In genomic region chr4:154907833-154908232, GRCm38 (mm10) we compare ENCODE assay signal across 8 mouse cellular contexts. TPM values are rescaled to one million over a fixed set of nuclear protein-coding genes. Genes with fewer than 3 reads are reported as not detected.
DNase-seq lines count a peak whose midpoint lies in the region; ATAC-seq lines count a peak whose summit lies in the region.

No protein-coding gene starts in this region.

- 0 out of 2 replicates have a peak, but pooled peaks have one; percentile 45 for ATAC-seq in embryonic facial prominence, embryonic 11.5 days (replicated peaks; ENCODE audit: insufficient number of reproducible peaks, low FRiP score, low TSS enrichment, low read depth)
- 0 out of 2 replicates have a peak, but pooled peaks have one; percentile 67 for ATAC-seq in heart, embryonic 12.5 days (ENCODE audit: insufficient number of reproducible peaks, low FRiP score)
- ATAC-seq in kidney, embryonic 15.5 days (replicated peaks; ENCODE audit: low FRiP score): 0 out of 2 replicates have a peak, but pooled peaks have one; percentile 44
- no peak for ATAC-seq in limb, embryonic 15.5 days (ENCODE audit: insufficient number of reproducible peaks, low FRiP score, low TSS enrichment, low read depth)
- peak; percentile 50; the same call in 1 of the 2 replicates for ATAC-seq in midbrain, embryonic 16.5 days

- no peak overlapping the region; the same call in 1 of the 2 replicates for H3K4me2 ChIP-seq in embryonic facial prominence, embryonic 11.5 days (ENCODE audit: low read depth, low read length)
- peak overlapping the region; percentile 27; the same call in 1 of the 2 replicates for H3K4me2 ChIP-seq in heart, embryonic 12.5 days
- peak overlapping the region; percentile 31 for H3K4me2 ChIP-seq in kidney, embryonic 15.5 days
- peak overlapping the region; percentile 8; the same call in 1 of the 2 replicates for H3K4me2 ChIP-seq in limb, embryonic 15.5 days
- H3K4me2 ChIP-seq in midbrain, embryonic 16.5 days (ENCODE audit: low read length): peak overlapping the region; percentile 2; the same call in 1 of the 2 replicates

- no peaks in the 10 kb centered on the region for H3K27me3 ChIP-seq in embryonic facial prominence, embryonic 11.5 days (ENCODE audit: control insufficient read depth, insufficient read depth, low read length)
- peaks cover 4% of the 10 kb centered on the region; the same call in 1 of the 2 replicates for H3K27me3 ChIP-seq in heart, embryonic 12.5 days (replicated peaks)
- H3K27me3 ChIP-seq in kidney, embryonic 15.5 days: no peaks in the 10 kb centered on the region
- no peaks in the 10 kb centered on the region for H3K27me3 ChIP-seq in limb, embryonic 15.5 days
- no peaks in the 10 kb centered on the region for H3K27me3 ChIP-seq in midbrain, embryonic 16.5 days (ENCODE audit: control insufficient read depth, insufficient read depth, low read depth, low read length)
- H3K27me3 ChIP-seq in splenic B cell, adult 2 months (ENCODE audit: control insufficient read depth, insufficient read depth, low read length, poor library complexity, severe bottlenecking): no peaks in the 10 kb centered on the region

- peak overlapping the region; percentile 0; the same call in 1 of the 2 replicates for H3K9ac ChIP-seq in embryonic facial prominence, embryonic 11.5 days (replicated peaks; ENCODE audit: low read length)
- no peak overlapping the region for H3K9ac ChIP-seq in heart, embryonic 12.5 days
- H3K9ac ChIP-seq in kidney, embryonic 15.5 days: 0 out of 2 replicates have a peak overlapping the region, but pooled peaks have one; percentile 23
- H3K9ac ChIP-seq in limb, embryonic 15.5 days: no peak overlapping the region
- 0 out of 2 replicates have a peak overlapping the region, but pooled peaks have one; percentile 38 for H3K9ac ChIP-seq in midbrain, embryonic 16.5 days (ENCODE audit: low read depth, low read length)

- 40% methylated on average over 17 of the region's 17 CpGs for WGBS in embryonic facial prominence, embryonic 11.5 days
- 44% methylated on average over 17 of the region's 17 CpGs for WGBS in heart, embryonic 12.5 days
- 40% methylated on average over 17 of the region's 17 CpGs for WGBS in kidney, embryonic 15.5 days
- 46% methylated on average over 17 of the region's 17 CpGs for WGBS in limb, embryonic 15.5 days
- 45% methylated on average over 17 of the region's 17 CpGs for WGBS in midbrain, embryonic 16.5 days

- H3K4me3 ChIP-seq in embryonic facial prominence, embryonic 11.5 days (ENCODE audit: low read depth, low read length): no peak overlapping the region
- H3K4me3 ChIP-seq in heart, embryonic 12.5 days: no peak overlapping the region
- H3K4me3 ChIP-seq in kidney, embryonic 15.5 days (replicated peaks): 0 out of 2 replicates have a peak overlapping the region, but pooled peaks have one; percentile 6
- H3K4me3 ChIP-seq in limb, embryonic 15.5 days: no peak overlapping the region
- no peak overlapping the region for H3K4me3 ChIP-seq in midbrain, embryonic 16.5 days (ENCODE audit: low read depth, low read length)

- H3K27ac ChIP-seq in embryonic facial prominence, embryonic 11.5 days (replicated peaks; ENCODE audit: low read depth, low read length): no peak overlapping the region
- H3K27ac ChIP-seq in heart, embryonic 12.5 days (ENCODE audit: poor library complexity, severe bottlenecking): no peak overlapping the region
- 0 out of 2 replicates have a peak overlapping the region, but pooled peaks have one; percentile 18 for H3K27ac ChIP-seq in kidney, embryonic 15.5 days
- no peak overlapping the region for H3K27ac ChIP-seq in limb, embryonic 15.5 days
- no peak overlapping the region for H3K27ac ChIP-seq in midbrain, embryonic 16.5 days (ENCODE audit: low read length)

- no peaks in the 10 kb centered on the region for H3K4me1 ChIP-seq in embryonic facial prominence, embryonic 11.5 days (ENCODE audit: control insufficient read depth, insufficient read depth, low read length)
- peaks cover 21% of the 10 kb centered on the region for H3K4me1 ChIP-seq in heart, embryonic 12.5 days (replicated peaks)
- peaks cover 23% of the 10 kb centered on the region for H3K4me1 ChIP-seq in kidney, embryonic 15.5 days
- peaks cover 14% of the 10 kb centered on the region for H3K4me1 ChIP-seq in limb, embryonic 15.5 days
- H3K4me1 ChIP-seq in midbrain, embryonic 16.5 days (ENCODE audit: control insufficient read depth, insufficient read depth, low read length): no peaks in the 10 kb centered on the region

- H3K36me3 ChIP-seq in embryonic facial prominence, embryonic 11.5 days (replicated peaks; ENCODE audit: control insufficient read depth, insufficient read depth, low read depth, low read length): no peaks in the 10 kb centered on the region
- no peaks in the 10 kb centered on the region for H3K36me3 ChIP-seq in heart, embryonic 12.5 days
- no peaks in the 10 kb centered on the region for H3K36me3 ChIP-seq in kidney, embryonic 15.5 days
- H3K36me3 ChIP-seq in limb, embryonic 15.5 days: no peaks in the 10 kb centered on the region
- no peaks in the 10 kb centered on the region for H3K36me3 ChIP-seq in midbrain, embryonic 16.5 days (ENCODE audit: control insufficient read depth, insufficient read depth, low read length)
- H3K36me3 ChIP-seq in splenic B cell, adult 2 months (ENCODE audit: control insufficient read depth, insufficient read depth, low read length, poor library complexity, severe bottlenecking): no peaks in the 10 kb centered on the region

- peak; percentile 90 for DNase-seq in CD4-positive, CD25-positive, alpha-beta regulatory T cell, adult 2 months (ENCODE audit: low read depth, low spot score)
- peak; percentile 67 for DNase-seq in adrenal gland, postnatal 25 days
- peak; percentile 87 for DNase-seq in embryonic facial prominence, embryonic 11.5 days (ENCODE audit: low spot score)
- peak; percentile 79 for DNase-seq in splenic B cell, adult 2 months (ENCODE audit: low read depth, low spot score)

- no peaks in the 10 kb centered on the region for H3K9me3 ChIP-seq in embryonic facial prominence, embryonic 11.5 days (replicated peaks; ENCODE audit: control insufficient read depth, low read length)
- no peaks in the 10 kb centered on the region for H3K9me3 ChIP-seq in heart, embryonic 12.5 days (replicated peaks)
- no peaks in the 10 kb centered on the region for H3K9me3 ChIP-seq in kidney, embryonic 15.5 days (replicated peaks)
- no peaks in the 10 kb centered on the region for H3K9me3 ChIP-seq in limb, embryonic 15.5 days
- H3K9me3 ChIP-seq in midbrain, embryonic 16.5 days (replicated peaks; ENCODE audit: control insufficient read depth, low read length, poor library complexity, severe bottlenecking): no peaks in the 10 kb centered on the region

RNA-seq across cellular contexts. Expression of gene Fam213b, which starts 8.9 kb away (rescaled TPM):
- 126 and 172 TPM in 2 replicates for total RNA-seq in adrenal gland, postnatal 25 days (2021)
- polyA plus RNA-seq in embryonic facial prominence, embryonic 11.5 days (2014; fragmentation: Nextera tagmentation; extraction: Ambion mirVana): 45.7 and 46.9 TPM in 2 replicates
- 35.8 and 38.5 TPM in 2 replicates for polyA plus RNA-seq in heart, embryonic 12.5 days (2016; fragmentation: Nextera tagmentation; extraction: Ambion mirVana)
- polyA plus RNA-seq in kidney, embryonic 15.5 days (2015; fragmentation: Nextera tagmentation; extraction: Ambion mirVana): 34.1 and 40.6 TPM in 2 replicates
- 57.3 and 65.5 TPM in 2 replicates for polyA plus RNA-seq in limb, embryonic 15.5 days (2015; fragmentation: Nextera tagmentation; extraction: Ambion mirVana)
- 59.3 and 64.5 TPM in 2 replicates for polyA plus RNA-seq in midbrain, embryonic 16.5 days (2015; fragmentation: Nextera tagmentation; extraction: Ambion mirVana)

RNA-seq across cellular contexts. Expression of gene Tnfrsf14, which starts 20.5 kb away (rescaled TPM):
- 2.1 and 5.9 TPM in 2 replicates for total RNA-seq in adrenal gland, postnatal 25 days (2021)
- polyA plus RNA-seq in embryonic facial prominence, embryonic 11.5 days (2014; fragmentation: Nextera tagmentation; extraction: Ambion mirVana): 0.35 and 0.71 TPM in 2 replicates
- 1.8 and 2.9 TPM in 2 replicates for polyA plus RNA-seq in heart, embryonic 12.5 days (2016; fragmentation: Nextera tagmentation; extraction: Ambion mirVana)
- 1.7 TPM in 2 replicates for polyA plus RNA-seq in kidney, embryonic 15.5 days (2015; fragmentation: Nextera tagmentation; extraction: Ambion mirVana)
- polyA plus RNA-seq in limb, embryonic 15.5 days (2015; fragmentation: Nextera tagmentation; extraction: Ambion mirVana): 0.86 and 1.1 TPM in 2 replicates
- polyA plus RNA-seq in midbrain, embryonic 16.5 days (2015; fragmentation: Nextera tagmentation; extraction: Ambion mirVana): 0.42 TPM in 1 of 2 replicates, not detected in the other

RNA-seq across cellular contexts. Expression of gene Mmel1, which starts 38.4 kb away (rescaled TPM):
- 5.6 and 6.2 TPM in 2 replicates for total RNA-seq in adrenal gland, postnatal 25 days (2021)
- 0.28 and 0.54 TPM in 2 replicates for polyA plus RNA-seq in embryonic facial prominence, embryonic 11.5 days (2014; fragmentation: Nextera tagmentation; extraction: Ambion mirVana)
- polyA plus RNA-seq in heart, embryonic 12.5 days (2016; fragmentation: Nextera tagmentation; extraction: Ambion mirVana): 0.20 and 0.44 TPM in 2 replicates
- 0.22 and 0.42 TPM in 2 replicates for polyA plus RNA-seq in kidney, embryonic 15.5 days (2015; fragmentation: Nextera tagmentation; extraction: Ambion mirVana)
- polyA plus RNA-seq in limb, embryonic 15.5 days (2015; fragmentation: Nextera tagmentation; extraction: Ambion mirVana): 0.20 and 0.23 TPM in 2 replicates
- 0.31 and 0.98 TPM in 2 replicates for polyA plus RNA-seq in midbrain, embryonic 16.5 days (2015; fragmentation: Nextera tagmentation; extraction: Ambion mirVana)

RNA-seq across cellular contexts. Expression of gene Hes5, which starts 52.9 kb away (rescaled TPM):
- not detected in 2 replicates for total RNA-seq in adrenal gland, postnatal 25 days (2021)
- polyA plus RNA-seq in embryonic facial prominence, embryonic 11.5 days (2014; fragmentation: Nextera tagmentation; extraction: Ambion mirVana): 35.4 and 47.4 TPM in 2 replicates
- polyA plus RNA-seq in heart, embryonic 12.5 days (2016; fragmentation: Nextera tagmentation; extraction: Ambion mirVana): 0.70 TPM in 1 of 2 replicates, not detected in the other
- polyA plus RNA-seq in kidney, embryonic 15.5 days (2015; fragmentation: Nextera tagmentation; extraction: Ambion mirVana): 19.6 and 20.7 TPM in 2 replicates
- polyA plus RNA-seq in limb, embryonic 15.5 days (2015; fragmentation: Nextera tagmentation; extraction: Ambion mirVana): 1.1 and 1.3 TPM in 2 replicates
- 107 and 135 TPM in 2 replicates for polyA plus RNA-seq in midbrain, embryonic 16.5 days (2015; fragmentation: Nextera tagmentation; extraction: Ambion mirVana)

RNA-seq across cellular contexts. Expression of gene Pank4, which starts 56.1 kb away (rescaled TPM):
- total RNA-seq in adrenal gland, postnatal 25 days (2021): 33.6 and 33.8 TPM in 2 replicates
- polyA plus RNA-seq in embryonic facial prominence, embryonic 11.5 days (2014; fragmentation: Nextera tagmentation; extraction: Ambion mirVana): 43.6 and 48.8 TPM in 2 replicates
- polyA plus RNA-seq in heart, embryonic 12.5 days (2016; fragmentation: Nextera tagmentation; extraction: Ambion mirVana): 45.7 and 46.2 TPM in 2 replicates
- polyA plus RNA-seq in kidney, embryonic 15.5 days (2015; fragmentation: Nextera tagmentation; extraction: Ambion mirVana): 45.2 and 46.3 TPM in 2 replicates
- polyA plus RNA-seq in limb, embryonic 15.5 days (2015; fragmentation: Nextera tagmentation; extraction: Ambion mirVana): 35.4 and 38.6 TPM in 2 replicates
- 42.1 and 45.5 TPM in 2 replicates for polyA plus RNA-seq in midbrain, embryonic 16.5 days (2015; fragmentation: Nextera tagmentation; extraction: Ambion mirVana)

Comparison
In these comparisons a context has a peak if more than half of its experiments do, and no peak if none do; other contexts are left out.
1. H3K9ac ChIP-seq: peak in embryonic facial prominence, embryonic 11.5 days (single experiment), kidney, embryonic 15.5 days (single experiment) and midbrain, embryonic 16.5 days (single experiment); none in heart, embryonic 12.5 days (single experiment) and limb, embryonic 15.5 days (single experiment).
2. Peak in every context shown above with its lines, with median percentiles within 50 percentile points of each other: DNase-seq.